Mouse (Mus musculus) layer of hippocampus, postnatal 14 days (tissue): Measurements from ENCODE around the gene Arv1. TPM values are rescaled to one million over a fixed set of nuclear protein-coding genes. Genes with fewer than 3 reads are reported as not detected.

Experiments
- DNase-seq, 2 experiments: peaks; one replicate each; pipeline ENCODE4 v3.0.0; 2021 to 2022; ENCODE audit warnings: low spot score in 2 of 2, mixed read lengths in 1 of 2
- long read RNA-seq, 2 experiments: library from polyadenylated mRNA; stranded (forward); transcript quantifications; one replicate each; pipeline ENCODE4 v2.0.0; 2021
- total RNA-seq, 2 experiments: library from RNA; stranded (reverse); gene quantifications; 2 replicates each; pipeline ENCODE4 v1.2.3; 2021

Arv1 gene
- 10 to 100 TPM; 11.3 to 13.3 TPM for total RNA-seq
- long read RNA-seq, experiment 1, partial matches to known transcripts = 1 of 6 reads
- long read RNA-seq, experiment 1, other reads (novel, unspliced or antisense) = 3 of 6 reads
- long read RNA-seq, experiment 2, partial matches to known transcripts = 2 of 10 reads
- long read RNA-seq, experiment 2, other reads (novel, unspliced or antisense) = 6 of 10 reads

DNA sequence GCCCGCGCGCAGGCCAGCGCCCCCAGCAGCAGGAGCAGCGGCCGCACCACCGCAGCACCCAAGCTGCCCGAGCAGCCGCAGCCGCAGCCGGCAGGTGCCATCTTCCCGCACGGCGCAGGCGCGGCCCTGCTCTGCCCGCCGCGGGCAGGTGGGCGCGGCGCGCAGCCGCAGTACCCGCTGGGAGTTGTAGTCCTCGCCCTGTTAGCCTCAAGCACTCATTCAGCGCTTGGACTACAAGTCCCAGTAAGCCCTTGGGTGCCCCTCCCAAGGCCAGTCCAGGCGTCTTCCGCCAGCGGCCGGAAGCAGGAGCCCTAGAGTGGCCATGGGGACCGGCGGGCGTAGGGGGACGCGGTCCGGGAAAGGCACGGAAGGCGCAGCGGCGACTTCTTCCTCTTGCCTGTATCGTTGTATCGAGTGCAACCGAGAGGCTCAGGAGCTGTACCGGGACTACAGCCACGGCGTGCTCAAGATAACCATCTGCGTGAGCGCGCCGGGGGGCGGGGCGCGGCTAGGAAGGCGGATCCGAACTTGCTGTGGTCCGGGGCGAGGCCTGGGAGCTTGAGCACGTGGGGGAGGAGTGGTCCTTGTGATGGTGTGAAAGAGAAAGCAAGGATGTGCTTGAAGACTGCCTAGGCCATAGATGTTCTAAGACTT, at the start of gene Arv1, which contains the start of gene Ttc13:
Gene Arv1, plus strand, starts transcription at position 278 of the 654 bp plus-strand sequence.
Gene Ttc13, minus strand, starts transcription at position 122 of the 654 bp plus-strand sequence.
- DNase-seq = peak; percentile 93 to 97

DNA sequence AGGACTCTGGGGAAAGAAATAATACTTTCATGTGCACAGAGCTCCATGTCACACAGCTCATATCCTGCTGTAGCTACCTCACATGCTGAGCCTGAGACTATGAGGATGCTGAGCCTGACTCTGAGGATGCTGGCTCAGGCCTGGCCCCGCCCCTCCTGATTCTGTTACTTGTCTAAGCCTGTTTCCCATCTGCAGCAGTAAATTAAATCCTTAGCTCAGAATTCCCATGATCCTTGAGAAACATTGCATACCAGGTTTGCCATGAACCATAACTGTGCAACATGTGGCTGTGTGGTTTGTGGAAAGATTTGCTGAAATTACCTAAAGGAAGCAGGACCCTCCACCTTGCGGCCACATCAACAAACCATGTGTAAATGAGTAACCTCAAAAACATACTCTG, 49.6 kb upstream of the Arv1 start:
- no peak for DNase-seq

DNA sequence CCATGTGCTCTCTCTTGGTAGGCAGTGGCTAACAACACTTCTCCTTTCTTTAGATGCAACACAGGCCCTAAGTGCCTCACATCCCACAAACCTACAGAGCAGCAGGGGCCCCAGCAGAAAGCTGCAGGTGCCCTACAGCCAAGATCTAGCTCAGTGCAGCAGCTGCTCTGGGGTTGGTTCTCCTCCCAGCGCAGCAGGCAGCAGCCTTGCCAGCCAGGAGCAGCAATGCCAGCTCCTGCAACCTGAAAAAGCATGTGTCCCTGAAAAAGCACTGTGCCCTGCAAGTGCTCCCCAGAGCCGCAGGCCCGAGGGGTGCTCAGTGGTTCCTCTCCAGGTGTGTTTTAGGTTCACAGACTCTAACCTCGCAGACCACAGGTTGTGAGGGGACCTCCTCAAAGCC, 45.3 kb upstream of the Arv1 start:
- peak; percentile 41 to 49 for DNase-seq

DNA sequence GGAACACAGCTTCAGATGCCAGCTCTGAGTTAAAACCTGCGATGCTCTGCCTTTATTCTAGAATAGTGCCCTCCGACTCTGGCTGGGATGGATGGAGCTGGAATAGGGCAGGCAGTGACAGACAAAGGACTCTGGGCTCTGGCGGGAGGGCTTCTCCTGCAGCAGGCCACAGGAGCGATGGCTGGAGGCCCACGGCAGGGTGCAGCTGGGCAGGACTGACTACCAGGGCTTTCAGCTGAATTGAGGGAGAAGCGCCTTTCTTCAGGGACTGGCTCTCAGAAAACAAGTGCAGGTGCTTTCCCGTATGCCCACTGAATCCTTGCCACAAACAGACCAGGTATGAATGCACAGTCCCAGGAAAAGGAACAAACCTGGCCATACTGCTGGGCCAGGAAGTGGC, 44.9 kb upstream of the Arv1 start:
- peak; percentile 44 to 45 for DNase-seq

DNA sequence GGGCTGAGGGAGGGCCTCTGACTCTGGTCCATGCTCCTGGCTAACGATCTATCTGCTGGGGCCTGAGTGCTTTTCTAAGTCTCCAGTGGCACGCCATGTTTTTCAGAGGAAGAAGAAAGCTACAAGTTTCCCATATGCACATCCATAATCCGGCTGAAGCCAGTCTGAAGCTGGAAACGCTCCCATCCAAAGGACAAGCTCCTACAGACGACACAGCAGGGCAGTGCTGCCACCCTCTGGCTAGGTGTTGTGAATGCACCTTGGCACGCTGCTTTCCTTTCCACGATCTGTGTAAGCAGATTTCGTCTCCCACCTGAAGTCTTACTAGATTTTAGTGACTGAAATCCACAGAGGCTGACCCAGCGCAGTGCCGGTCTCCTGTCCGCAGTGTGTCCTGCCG, 44.5 kb upstream of the Arv1 start:
- DNase-seq = peak; percentile 89 to 94

DNA sequence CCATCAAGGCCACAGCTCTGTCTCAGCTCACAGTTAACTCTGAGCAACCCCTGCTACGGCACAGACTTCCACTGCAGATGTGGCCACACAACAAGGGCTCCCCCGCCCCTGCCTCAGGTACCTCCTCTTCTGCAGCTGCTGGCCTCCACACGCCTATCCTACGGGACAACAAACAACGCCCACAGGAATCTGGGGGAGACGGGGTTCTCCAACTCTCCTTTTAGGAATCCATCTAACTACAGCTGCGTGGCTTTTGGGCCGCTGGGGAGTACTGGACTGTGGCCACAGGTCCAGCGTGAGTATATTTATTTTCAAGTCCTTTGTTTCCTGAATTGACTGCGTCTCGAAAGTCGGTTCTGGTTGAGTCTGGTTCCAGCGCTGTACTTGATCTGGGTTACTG, 43.7 kb upstream of the Arv1 start:
- DNase-seq = no peak

DNA sequence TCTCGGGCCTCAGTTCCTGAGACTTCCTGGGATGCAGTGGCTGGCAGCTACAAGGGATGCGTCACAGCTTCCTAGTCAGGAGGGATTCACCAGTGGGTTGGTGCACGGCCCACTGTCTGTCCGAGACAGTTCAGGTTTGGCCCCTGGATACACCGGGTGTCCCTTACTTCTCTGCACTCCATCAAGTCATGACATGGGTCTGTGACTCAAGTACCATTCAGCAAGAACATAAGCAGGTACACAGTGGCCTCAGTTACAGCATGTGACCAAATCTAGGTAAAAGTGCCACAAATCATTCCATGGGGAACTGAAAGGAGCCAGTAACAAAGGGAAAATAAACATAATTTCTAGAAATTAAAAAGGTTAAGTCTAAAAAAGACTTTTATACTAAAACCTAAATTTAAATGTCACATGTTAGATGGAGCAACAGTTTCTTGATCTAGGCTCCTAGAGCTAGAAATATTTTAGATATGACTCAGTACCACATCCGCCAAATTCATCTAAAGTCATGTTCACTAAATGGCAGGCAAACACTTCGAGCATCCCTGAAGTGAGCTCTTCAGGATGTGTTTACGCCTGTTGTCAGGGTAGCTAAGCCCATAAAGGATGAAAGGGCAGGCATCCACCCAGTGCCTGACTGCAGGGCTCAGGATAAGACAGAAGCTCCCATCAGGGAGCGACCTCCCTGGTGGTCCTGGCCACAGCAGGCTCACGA, 40.7 kb upstream of the Arv1 start:
- no peak for DNase-seq

DNA sequence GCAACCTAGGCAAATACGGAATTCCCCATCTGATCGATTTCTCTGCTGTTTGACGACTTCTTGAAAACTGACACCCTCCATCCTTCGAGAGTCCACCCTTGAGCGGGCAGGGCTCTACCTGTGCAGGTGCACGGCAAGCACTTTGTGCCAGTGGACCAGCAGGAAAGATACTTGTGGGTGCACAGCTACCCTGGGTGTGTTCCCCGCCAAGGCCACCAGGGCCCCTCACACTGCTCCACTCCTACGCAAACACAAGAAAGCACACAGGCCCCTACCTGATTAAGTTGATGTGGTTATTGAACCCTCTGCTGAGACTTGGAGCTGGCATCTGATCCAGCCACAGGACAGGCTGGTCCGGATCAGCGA, 40.2 kb upstream of the Arv1 start:
- no peak for DNase-seq

DNA sequence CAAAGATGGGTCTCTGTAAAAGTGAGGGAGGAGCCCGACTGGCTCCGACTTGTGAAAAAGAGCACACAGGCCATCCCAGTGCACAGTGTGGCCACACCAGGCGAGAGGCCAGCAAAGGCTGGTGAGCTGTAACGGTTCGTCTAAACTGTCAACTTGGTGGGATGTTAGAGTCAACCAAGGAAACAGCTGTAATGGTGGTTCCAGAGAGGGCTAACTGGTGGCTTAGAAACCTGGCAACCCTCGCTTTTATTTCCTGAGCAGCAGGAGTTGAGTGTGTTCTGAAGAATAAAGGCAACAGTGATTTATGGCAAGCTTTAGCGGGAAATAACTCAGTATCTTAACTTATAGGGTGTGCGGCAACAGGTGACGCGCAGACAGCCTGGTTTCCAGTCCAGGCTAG, 39.7 kb upstream of the Arv1 start:
- DNase-seq = no peak

DNA sequence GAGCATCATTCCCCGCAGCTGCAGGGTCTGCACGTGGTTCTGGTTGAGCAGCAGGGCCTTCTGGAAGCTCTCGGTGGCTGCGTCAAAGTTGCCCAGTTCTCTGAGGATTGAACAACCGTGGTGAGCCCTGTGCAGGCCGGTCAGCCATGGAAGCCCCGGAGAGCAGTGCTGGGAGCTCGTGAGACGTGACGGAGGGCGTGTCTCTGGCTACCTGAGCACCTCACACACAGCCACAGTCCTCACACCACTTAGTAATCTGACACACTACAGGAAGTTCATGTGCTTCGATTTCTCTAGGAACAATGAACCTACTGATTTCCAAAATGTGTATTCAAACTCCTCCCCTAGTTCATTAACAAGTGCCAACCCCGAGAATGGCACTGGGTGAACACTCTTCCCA, 33.0 kb upstream of the Arv1 start:
- no peak for DNase-seq

DNA sequence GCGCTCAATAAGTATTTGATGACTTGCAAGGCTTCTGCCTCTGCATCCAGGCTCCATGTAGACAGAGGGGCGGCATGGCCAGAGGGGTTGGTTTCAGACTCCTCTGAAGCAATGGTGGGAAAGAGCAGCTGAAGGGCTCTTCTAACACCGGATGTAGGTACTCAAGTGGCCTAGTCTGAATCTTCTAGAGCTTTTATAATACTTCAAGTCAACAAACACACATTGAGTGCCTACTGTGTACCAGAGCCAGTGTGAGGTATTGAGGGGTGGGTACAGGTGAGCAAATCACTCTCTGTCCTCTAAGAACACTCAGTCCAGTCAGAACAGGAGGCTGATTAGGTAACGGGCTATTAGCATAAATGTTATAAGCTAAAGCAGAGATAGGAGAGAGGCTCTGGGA, 30.2 kb upstream of the Arv1 start:
- DNase-seq = no peak

DNA sequence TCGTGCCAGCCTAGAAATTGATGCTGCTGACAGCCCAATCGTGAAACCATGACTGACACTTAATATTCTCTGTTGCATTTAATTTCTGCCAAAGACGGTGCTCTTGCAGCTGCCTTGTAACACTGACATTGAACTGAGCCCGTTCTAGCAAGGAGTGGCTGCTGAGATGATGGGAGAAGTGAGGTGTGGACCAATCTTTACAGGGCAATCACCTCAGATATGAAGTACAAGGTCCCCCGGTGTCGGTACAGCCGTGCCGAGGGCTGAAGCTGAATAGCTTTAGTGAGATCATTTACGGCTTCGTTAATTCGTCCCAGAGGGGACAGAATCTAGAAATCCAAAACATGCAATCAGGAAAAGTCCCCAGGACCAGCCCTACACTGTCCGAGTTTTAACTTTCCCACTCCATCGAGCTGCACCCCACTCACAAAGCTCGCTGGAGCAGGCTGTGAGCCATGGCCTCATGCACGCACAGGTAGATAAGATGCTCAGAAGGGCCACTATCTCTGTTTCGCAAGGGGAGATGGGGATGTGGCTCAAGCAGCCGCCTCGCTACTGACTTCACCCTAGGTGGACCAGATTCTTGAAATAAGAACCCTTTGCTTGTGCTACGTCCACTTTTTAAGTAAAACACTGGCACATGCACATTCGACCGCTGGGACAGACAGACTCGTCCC, 26.4 kb upstream of the Arv1 start:
- DNase-seq = no peak

DNA sequence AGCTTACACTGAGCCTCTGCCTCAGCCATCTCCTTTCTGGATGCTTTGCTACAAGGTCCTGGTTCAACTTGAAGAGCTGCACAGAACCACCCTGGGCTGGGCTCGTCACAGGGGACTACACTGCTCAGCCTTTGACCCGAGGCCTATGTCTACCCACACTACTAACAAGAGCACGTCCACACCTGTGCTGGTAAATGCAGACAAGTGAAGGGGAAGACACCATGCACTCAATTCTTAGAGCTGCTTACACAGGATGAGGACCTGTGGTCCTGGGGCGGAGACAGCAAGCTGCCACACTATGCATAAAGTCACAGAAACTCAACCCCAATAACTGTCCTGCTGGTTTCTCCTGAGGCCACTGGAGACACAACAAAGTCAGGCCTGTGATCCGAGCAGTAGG, 21.7 kb upstream of the Arv1 start:
- DNase-seq = no peak

DNA sequence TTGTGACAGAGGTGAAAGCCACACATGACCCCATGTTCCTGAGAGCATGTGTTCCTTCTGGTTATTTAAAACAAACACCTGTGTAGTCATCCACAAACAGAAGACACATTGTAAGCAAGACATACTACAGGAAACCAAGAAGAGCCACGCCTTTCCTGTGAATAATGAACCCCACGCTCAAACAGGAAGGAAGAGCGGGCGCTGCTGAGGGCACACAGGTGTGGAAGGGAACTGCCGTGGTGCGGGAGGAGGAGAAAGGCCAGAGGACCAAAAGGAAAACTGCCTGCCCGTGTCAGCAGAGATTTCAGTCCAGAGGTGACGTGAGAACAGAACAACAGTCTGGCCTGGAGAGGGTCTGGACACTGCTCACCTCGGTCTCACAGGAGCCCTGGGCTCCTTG, 20.9 kb upstream of the Arv1 start:
- DNase-seq = no peak

DNA sequence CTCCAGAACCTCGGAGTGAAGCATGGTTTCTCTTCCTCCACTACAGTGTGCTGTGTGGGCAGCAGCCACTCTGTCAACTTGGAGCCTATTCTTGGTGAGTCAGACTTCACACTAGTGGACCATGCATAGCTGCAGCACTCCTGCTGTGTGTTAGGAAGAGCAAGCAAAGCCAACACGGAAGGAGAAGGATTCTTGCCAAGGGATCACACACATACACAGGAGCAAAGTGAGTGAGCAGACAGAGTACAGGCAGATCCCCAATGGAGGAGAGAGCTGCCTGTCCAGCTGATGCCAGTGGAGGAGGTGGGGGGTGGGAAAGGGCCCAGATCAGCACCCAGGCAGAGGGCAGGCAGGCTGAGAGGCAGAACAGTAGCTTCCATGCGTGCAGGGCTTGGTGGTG, 19.8 kb upstream of the Arv1 start:
- DNase-seq = no peak

DNA sequence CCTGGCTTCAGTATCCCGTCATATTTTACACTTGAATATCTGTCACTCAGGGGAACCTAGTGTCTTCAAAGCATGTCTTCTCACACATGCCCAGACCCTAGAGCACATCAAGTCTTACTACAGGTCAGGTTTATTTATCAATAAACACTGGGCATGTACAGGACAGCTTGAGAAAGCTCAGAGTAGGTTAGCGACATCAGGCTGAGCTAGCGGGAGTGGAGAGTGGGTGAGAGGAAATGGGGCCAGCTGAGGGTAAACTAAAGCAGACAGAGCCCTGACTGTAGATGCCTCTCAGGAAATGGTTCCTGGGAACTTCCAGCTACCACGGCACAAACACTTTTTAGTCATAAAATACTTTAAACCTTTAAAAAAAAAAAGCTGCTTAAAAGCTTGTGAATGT, 18.4 kb upstream of the Arv1 start:
- no peak for DNase-seq

DNA sequence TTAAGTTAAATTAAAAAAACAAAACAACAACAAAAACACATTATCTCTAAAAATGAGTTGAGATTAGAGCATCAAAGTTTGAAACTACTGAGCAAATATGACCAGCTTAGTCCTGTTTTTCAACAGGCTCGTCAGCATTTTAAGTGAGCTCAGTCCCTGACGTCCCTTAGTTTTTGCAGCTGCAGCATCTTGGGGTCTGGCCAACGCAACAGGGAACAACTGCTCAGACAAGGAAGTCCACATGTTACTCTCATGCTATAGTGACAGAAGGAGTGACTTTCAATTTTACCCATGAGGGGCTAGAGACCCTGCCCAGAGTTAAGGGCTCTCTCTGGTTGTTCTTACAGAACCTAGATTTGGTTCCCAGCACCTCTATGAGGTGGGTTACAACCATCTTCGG, 17.6 kb upstream of the Arv1 start:
- peak in 1 of 2 experiments; percentile 26 for DNase-seq

DNA sequence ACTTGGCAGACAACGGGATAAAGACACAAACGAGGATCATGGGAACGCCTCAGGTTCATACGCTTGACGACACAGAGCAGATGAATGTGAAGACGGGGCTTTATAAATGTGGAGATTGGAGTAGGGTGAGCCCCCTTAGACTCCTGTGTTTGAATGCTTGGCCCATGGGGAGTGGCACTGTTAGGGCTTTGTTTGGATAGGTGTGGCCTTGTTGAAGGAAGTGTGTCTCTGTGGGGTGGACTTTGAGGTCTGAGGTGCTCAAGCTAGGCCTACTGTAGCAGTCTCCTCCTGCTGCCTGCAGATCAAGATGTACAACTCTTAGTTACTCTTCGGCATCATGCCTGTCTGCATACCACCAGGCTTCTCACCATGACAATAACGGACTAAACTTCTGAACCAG, 16.1 kb upstream of the Arv1 start:
- no peak for DNase-seq

DNA sequence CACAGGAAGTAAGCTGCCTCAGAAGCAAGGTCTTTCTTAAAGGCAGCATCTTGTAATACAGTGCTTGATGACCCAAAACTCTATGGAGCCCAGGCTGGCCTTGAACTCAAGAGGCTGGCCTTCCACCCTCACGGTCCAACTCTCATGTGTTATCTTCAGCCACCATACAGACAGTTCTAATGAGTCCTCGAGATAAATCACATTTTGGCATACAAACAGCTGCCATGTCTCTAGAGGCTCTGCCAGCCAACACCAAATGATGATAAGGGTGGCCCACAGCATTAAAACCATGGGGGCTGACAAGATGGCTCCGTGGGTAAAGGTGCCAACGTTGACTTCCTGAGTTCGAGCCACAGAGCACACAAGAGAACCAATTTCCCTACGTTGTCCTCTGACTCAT, 8.7 kb upstream of the Arv1 start:
- DNase-seq = no peak

DNA sequence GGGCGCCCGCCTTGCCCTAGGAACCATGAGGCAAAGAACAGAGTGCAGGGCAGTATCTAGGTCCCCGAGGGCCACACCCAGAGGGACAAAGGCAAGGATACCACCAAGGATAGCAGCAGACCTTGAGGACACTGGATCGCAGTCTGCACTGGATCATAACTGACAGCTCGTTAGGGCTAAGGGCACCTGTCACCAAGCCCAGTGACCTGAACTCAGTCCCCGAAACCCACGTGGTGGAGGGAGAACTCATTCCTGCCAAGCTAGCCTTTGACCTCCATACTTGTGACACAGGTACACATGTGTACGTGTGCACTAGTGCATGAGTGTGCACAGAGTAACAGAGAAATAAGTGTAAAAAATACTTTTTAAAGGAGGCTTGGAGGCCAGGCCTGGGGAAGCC, 6.2 kb upstream of the Arv1 start:
- DNase-seq = no peak

DNA sequence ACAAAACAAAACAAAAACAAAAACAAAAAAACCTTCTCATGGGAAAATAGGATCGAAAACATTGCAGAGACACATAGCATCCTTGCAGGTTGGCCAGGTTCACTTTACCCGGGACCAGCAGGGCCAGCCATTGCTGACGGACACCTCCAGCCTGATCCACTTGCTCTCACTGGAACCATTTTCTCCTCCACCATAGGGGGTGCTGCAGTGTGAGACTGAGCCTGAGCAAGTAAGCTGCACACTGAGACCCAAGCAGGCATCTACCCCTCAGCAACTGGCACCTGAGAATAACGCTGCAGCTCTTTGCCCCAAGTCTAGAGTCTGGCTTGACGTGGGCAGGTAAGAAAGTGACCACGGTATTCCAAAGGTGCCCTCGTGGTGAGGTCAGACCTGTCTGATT, 1.8 kb upstream of the Arv1 start:
- no peak for DNase-seq
